Mouse (Mus musculus): Measurements from ENCODE around the gene Klhl12. TPM values are rescaled to one million over a fixed set of nuclear protein-coding genes. Genes with fewer than 3 reads are reported as not detected.
A peak's percentile ranks its signal among the peaks of the same experiment; 100 is the strongest.
"Not testable (repeated sequence)": the region's sequence is repeated elsewhere in the genome, so short reads cannot be mapped to it uniquely, and the experiment has no call there.

The Klhl12 gene
- polyA plus RNA-seq, 1 experiment from 2014 or later, result 39.1 TPM

- H3K27ac ChIP-seq (replicated peaks), result no peak overlapping the region
- no peaks in the 10 kb centered on the region for H3K27me3 ChIP-seq (replicated peaks; ENCODE audit: low read depth, poor library complexity, severe bottlenecking)
- no peaks in the 10 kb centered on the region for H3K36me3 ChIP-seq (replicated peaks)
- H3K4me1 ChIP-seq, result no peaks in the 10 kb centered on the region
- H3K4me3 ChIP-seq, result no peak overlapping the region
- H3K9me3 ChIP-seq, result no peaks in the 10 kb centered on the region
- DNase-seq (ENCODE audit: low spot score), result no peak
- 73% methylated on average over 5 of the region's 5 CpGs for WGBS
Measured at GRCm38 (mm10) chr1:134524424-134524823, 69.1 kb downstream of the Klhl12 start.

DNA sequence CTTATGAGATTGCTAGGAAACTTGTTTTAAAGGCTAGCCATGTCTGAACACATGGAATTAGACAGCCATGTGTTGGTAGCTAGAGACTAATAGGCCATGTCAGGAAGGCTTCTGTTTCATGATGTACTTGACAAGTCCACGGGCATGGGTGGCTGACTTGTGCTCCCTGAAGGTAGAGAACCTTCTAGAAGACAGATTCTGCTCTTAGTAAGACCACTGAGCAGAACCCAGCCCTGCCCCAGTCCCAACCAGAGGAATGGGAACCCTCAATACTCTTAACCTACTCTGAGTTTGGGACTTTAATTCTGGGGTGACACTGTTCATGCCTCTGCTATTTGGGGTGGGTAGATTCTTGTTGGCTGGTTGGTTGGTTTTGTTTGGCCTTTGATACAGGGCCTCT, 69.7 kb downstream of the Klhl12 start:
- Histone ChIP-seq H3K27me3 (replicated peaks; ENCODE audit: low read depth, poor library complexity, severe bottlenecking) (no peaks in the 10 kb centered on the region), H3K4me1 (no peaks in the 10 kb centered on the region), H3K36me3 (replicated peaks) (no peaks in the 10 kb centered on the region), H3K27ac (replicated peaks) (no peak overlapping the region), H3K9me3 (no peaks in the 10 kb centered on the region), H3K4me3 (no peak overlapping the region)
- WGBS, result 81% methylated on average over 1 of the region's 1 CpGs
- no peak for DNase-seq (ENCODE audit: low spot score)

GRCm38 (mm10) chr1:134526752-134527151, 71.4 kb downstream of the Klhl12 start:
- no peak overlapping the region for H3K4me3 ChIP-seq
- no peaks in the 10 kb centered on the region for H3K9me3 ChIP-seq
- H3K4me1 ChIP-seq, result no peaks in the 10 kb centered on the region
- H3K27ac ChIP-seq (replicated peaks), result no peak overlapping the region
- no peak for DNase-seq (ENCODE audit: low spot score)
- WGBS, result 84% methylated on average over 6 of the region's 6 CpGs
- H3K27me3 ChIP-seq (replicated peaks; ENCODE audit: low read depth, poor library complexity, severe bottlenecking), result no peaks in the 10 kb centered on the region
- H3K36me3 ChIP-seq (replicated peaks), result no peaks in the 10 kb centered on the region

GRCm38 (mm10) chr1:134530618-134531017, 75.3 kb downstream of the Klhl12 start:
- Histone ChIP-seq H3K27me3 (replicated peaks; ENCODE audit: low read depth, poor library complexity, severe bottlenecking) (no peaks in the 10 kb centered on the region), H3K36me3 (replicated peaks) (no peaks in the 10 kb centered on the region), H3K27ac (replicated peaks) (no peak overlapping the region), H3K4me1 (no peaks in the 10 kb centered on the region), H3K4me3 (no peak overlapping the region), H3K9me3 (no peaks in the 10 kb centered on the region)
- DNase-seq (ENCODE audit: low spot score), result no peak
- 84% methylated on average over 6 of the region's 6 CpGs for WGBS

DNA sequence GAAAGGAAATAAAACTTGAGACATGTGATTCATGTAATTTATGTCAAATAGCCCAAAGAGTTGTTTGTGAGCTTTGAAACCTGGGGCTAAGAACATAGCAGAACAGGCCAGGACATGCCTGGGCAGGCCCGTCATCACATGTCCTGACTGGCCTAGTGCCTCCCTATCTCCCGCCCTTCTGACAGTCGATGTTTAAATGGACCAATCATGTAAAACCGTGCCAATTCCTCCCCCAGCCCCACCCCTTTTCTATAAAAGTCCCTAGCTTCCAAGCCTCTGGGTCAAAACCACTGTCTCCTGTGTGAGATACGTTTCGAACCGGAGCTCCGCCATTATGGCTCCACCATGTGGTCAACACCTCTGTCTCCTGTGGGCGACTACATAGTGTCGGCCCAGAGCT, 78.4 kb downstream of the Klhl12 start:
- DNase-seq (ENCODE audit: low spot score); H3K36me3 ChIP-seq (replicated peaks); H3K27me3 ChIP-seq (replicated peaks; ENCODE audit: low read depth, poor library complexity, severe bottlenecking); H3K9me3 ChIP-seq; H3K4me1 ChIP-seq; H3K4me3 ChIP-seq; H3K27ac ChIP-seq (replicated peaks): not testable (repeated sequence)
- 94% methylated on average over 10 of the region's 10 CpGs for WGBS

- WGBS, result 95% methylated on average over 1 of the region's 1 CpGs
- Histone ChIP-seq H3K36me3 (replicated peaks) (no peaks in the 10 kb centered on the region), H3K4me3 (no peak overlapping the region), H3K27me3 (replicated peaks; ENCODE audit: low read depth, poor library complexity, severe bottlenecking) (no peaks in the 10 kb centered on the region), H3K9me3 (no peaks in the 10 kb centered on the region), H3K27ac (replicated peaks) (no peak overlapping the region), H3K4me1 (no peaks in the 10 kb centered on the region)
- DNase-seq (ENCODE audit: low spot score), result no peak
Measured at GRCm38 (mm10) chr1:134535054-134535453, 79.7 kb downstream of the Klhl12 start.

DNA sequence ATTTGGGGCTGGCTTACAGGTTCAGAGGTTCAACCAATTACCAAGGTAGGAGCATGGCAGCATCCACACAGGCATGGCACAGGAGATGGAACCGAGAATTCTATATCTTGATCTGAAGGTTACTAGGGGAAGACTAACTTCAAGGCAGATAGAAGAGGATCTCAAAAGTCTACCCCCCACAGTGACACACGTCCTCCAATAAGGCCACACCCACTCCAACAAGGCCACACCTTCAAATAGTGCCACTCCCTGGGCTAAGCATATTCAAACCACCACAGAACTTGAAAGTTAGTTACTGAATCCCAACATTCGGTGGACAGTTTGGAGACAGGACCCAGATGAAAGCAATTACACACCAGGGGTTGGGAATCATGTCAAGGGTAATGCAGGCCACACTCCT, 80.2 kb downstream of the Klhl12 start:
- 80% methylated on average over 3 of the region's 3 CpGs for WGBS
- no peaks in the 10 kb centered on the region for H3K27me3 ChIP-seq (replicated peaks; ENCODE audit: low read depth, poor library complexity, severe bottlenecking)
- H3K9me3 ChIP-seq, result no peaks in the 10 kb centered on the region
- no peak for DNase-seq (ENCODE audit: low spot score)
- no peaks in the 10 kb centered on the region for H3K36me3 ChIP-seq (replicated peaks)
- no peak overlapping the region for H3K4me3 ChIP-seq
- H3K4me1 ChIP-seq, result no peaks in the 10 kb centered on the region
- no peak overlapping the region for H3K27ac ChIP-seq (replicated peaks)

DNA sequence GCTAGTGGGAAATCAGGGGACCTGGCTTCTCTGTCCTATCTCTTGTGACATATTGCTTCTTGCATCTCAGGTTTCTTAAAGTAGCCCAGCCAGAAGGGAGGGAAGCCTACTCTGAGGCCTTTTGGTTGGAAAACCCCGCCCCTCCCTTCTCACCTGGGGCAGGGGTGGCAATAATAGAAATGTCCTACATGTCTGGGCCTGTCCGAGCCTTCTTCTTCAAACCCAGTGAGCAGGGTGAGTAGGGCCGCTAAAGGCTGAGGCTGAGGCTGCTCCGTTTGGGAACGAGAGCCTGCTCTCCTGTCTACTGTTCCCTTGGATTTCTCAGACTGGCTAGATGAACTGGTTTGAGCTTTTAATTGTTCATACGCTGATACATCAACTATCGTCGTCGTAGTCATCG, 85.3 kb downstream of the Klhl12 start:
- no peak overlapping the region for H3K4me3 ChIP-seq
- H3K27me3 ChIP-seq (replicated peaks; ENCODE audit: low read depth, poor library complexity, severe bottlenecking), result no peaks in the 10 kb centered on the region
- no peak overlapping the region for H3K27ac ChIP-seq (replicated peaks)
- peak; percentile 35 for DNase-seq (ENCODE audit: low spot score)
- H3K9me3 ChIP-seq, result no peaks in the 10 kb centered on the region
- no peaks in the 10 kb centered on the region for H3K36me3 ChIP-seq (replicated peaks)
- no peaks in the 10 kb centered on the region for H3K4me1 ChIP-seq
- 86% methylated on average over 10 of the region's 10 CpGs for whole genome bisulfite sequencing

Other genes starting within 250 kb of the Klhl12 start
- 0.28 and 0.65 TPM in 2 replicates for gene Adora1, start 220.1 kb upstream of the Klhl12 start, polyA plus RNA-seq (2016; fragmentation: Nextera tagmentation; extraction: Ambion mirVana)
- 0.62 and 3.1 TPM in 2 replicates for gene Myog, start 165.5 kb upstream of the Klhl12 start, polyA plus RNA-seq (2016; fragmentation: Nextera tagmentation; extraction: Ambion mirVana)
- 2.4 and 2.5 TPM in 2 replicates for gene Ppfia4, start 122.6 kb upstream of the Klhl12 start, polyA plus RNA-seq (2016; fragmentation: Nextera tagmentation; extraction: Ambion mirVana)
- 119 and 126 TPM in 2 replicates for gene Tmem183a, start 93.6 kb upstream of the Klhl12 start, polyA plus RNA-seq (2016; fragmentation: Nextera tagmentation; extraction: Ambion mirVana)
- not detected in 2 replicates for gene 4933406M09Rik, start 69.6 kb upstream of the Klhl12 start, polyA plus RNA-seq (2016; fragmentation: Nextera tagmentation; extraction: Ambion mirVana)
- 37.0 and 37.3 TPM in 2 replicates for gene Cyb5r1, start 50.0 kb upstream of the Klhl12 start, polyA plus RNA-seq (2016; fragmentation: Nextera tagmentation; extraction: Ambion mirVana)
- gene Adipor1, start 40.2 kb upstream of the Klhl12 start, polyA plus RNA-seq (2016; fragmentation: Nextera tagmentation; extraction: Ambion mirVana), result 75.8 and 76.2 TPM in 2 replicates
- gene Rabif, start 39.1 kb downstream of the Klhl12 start, polyA plus RNA-seq (2016; fragmentation: Nextera tagmentation; extraction: Ambion mirVana), result 40.9 and 41.8 TPM in 2 replicates
- gene Mgat4e, start 94.2 kb downstream of the Klhl12 start, polyA plus RNA-seq (2016; fragmentation: Nextera tagmentation; extraction: Ambion mirVana), result not detected in 2 replicates
- 78.4 and 79.0 TPM in 2 replicates for gene Kdm5b, start 104.6 kb downstream of the Klhl12 start, polyA plus RNA-seq (2016; fragmentation: Nextera tagmentation; extraction: Ambion mirVana)
- gene Syt2, start 191.1 kb downstream of the Klhl12 start, polyA plus RNA-seq (2016; fragmentation: Nextera tagmentation; extraction: Ambion mirVana), result 3.6 and 3.8 TPM in 2 replicates

Data from embryonic facial prominence, embryonic 10.5 days (tissue).